Mouse (Mus musculus) G1E (cell line): ENCODE data around the gene Plekhm2.

Experiments used
- CTCF ChIP-seq: IDR thresholded peaks from 2 replicates; pipeline ENCODE4 v1.5.1; 2012; ENCODE audit warnings: low read depth, low read length, inconsistent platforms, mixed read lengths
- GATA1 ChIP-seq: IDR thresholded peaks from 2 replicates; pipeline ENCODE4 v1.6.1; 2012; ENCODE audit warnings: borderline replicate concordance, low read length, inconsistent platforms, mixed read lengths
- POLR2AphosphoS5 ChIP-seq: IDR thresholded peaks from 2 replicates; pipeline ENCODE4 v1.6.1; 2012; ENCODE audit warnings: low read depth, low read length, inconsistent platforms; ENCODE audit not compliant: insufficient replicate concordance
- TAL1 ChIP-seq: conservative IDR thresholded peaks from 2 replicates; pipeline ENCODE4 v1.6.1; 2012; ENCODE audit warnings: low read depth, low read length, inconsistent platforms, mixed read lengths

GRCm38 (mm10) chr4:141671389-141671788 lies 6.7 kb upstream of the Plekhm2 start:
- TF ChIP-seq CTCF (no peak), TAL1 (no peak), POLR2AphosphoS5 (no peak), GATA1 (no peak)
